Mouse (Mus musculus): ENCODE data around the gene Bbip1. TPM values are rescaled to one million over a fixed set of nuclear protein-coding genes. Genes with fewer than 3 reads are reported as not detected.

Bbip1 gene
- total RNA-seq (2023): 51.8 to 60.5 TPM (median 54.1 TPM) in 4 replicates

DNA sequence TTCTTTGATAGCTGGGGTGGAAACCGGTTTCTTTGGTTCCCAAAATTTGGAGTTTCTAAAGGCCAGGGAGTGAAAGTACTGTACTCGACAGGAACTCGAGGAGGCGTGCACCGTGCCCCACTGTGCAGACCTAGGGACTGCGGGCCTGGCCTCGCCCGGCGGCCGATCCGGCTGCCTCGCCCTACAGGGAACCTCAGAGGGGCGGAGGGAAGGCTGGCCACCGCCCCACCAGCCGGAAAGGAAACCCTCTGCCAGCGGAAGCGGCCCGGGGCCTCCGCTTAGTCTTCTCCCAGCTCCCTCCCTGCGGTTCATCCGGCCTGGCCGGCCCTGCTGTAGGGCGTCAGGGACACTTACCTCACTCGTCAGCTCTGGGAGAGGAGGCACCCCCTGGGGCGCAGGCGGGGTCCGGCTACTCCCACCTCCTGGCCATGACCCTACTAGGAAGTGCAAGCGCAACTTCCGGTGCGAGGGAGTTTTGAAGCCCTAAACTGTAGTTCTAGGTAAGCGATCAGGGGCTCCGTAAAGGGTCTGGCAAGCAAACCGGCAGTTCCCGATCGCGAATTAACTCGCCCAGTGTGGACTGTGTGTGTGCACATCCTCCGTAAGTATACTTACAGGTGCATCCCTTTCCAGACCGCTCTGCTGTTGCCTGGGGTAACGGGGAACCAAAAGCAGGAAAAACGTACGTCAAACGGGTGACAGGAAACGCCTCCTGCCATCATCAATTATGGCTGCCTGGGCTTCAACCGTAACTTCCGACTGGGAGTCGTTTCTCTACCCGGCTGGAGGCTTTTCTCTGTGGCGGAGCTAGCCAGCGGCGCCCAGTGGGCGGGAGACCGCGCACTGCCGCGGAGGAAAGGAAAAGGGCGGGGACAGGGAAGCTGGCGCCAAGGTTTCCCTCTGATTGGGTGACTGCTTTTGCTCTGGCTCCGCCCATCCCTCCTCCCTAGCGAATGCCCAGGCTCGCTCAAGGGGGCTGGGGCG is at the start of gene Bbip1, which contains the start of gene Shoc2:
Gene Bbip1 (minus strand): TSS at position 826 of the 984 bp plus-strand sequence.
Gene Shoc2 (plus strand): TSS at position 505 of the 984 bp plus-strand sequence.

DNA sequence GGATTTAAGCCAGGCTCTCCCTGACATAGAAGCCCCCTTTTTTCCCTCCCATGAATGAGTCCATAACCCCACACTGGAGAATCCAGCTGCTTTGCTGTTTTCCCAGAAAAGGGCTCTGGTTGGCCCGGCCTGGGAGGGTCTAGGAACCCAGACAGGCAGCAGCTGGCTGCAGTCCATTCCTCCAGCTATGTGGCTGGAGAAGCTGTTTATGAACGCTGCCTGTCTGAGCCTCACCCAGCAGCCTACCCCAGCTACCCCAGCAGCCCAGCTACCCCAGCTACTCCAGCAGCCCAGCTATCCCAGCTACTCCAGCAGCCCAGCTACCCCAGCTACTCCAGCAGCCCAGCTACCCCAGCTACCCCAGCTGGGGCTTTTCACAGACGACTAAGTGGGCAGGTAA is 52.4 kb downstream of the Bbip1 start, which contains the start of gene Pdcd4:
Gene Pdcd4 (plus strand): TSS at position 171 of the 400 bp plus-strand sequence.

Other genes with a start within 250 kb of the Bbip1 start
- gene Pdcd4, start 52.4 kb downstream of the Bbip1 start, total RNA-seq (2023): 208 to 221 TPM (median 218 TPM) in 4 replicates
- gene Shoc2, start 321 bp downstream of the Bbip1 start, total RNA-seq (2023): 47.4 to 58.8 TPM (median 49.8 TPM) in 4 replicates
- gene Adra2a, start 99.5 kb upstream of the Bbip1 start, total RNA-seq (2023): 0.69 to 1.1 TPM (median 0.91 TPM) in 4 replicates

Measured in B cell, adult 62 days (primary cell).